21 mouse cellular contexts compared by ENCODE assay signal in the genomic region with DNA sequence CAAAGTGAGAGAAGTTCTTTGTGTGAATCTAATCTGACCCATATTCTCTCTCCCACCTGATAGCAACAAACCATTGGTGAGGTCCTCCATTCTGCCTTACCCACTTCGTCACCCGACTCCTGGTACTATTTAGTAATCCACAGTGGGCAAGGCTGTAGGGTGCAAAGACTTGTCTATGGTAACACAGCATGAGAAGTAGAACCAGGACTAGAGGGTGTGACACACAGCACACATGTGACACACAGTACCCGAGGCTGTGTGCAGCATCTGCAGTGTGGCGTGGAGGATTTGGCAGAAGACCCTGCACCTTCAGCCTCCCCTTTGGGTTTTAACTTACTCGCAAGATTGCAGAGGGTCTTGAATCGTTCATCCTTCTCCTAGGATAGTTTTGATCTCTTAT.
"Had no signal": no experiment of that assay in that cellular context is flagged by ENCODE, and none has a peak within 500 bp of the region (broad histone marks: within the 10 kb centered on the region; RNA-seq: fewer than 3 reads in every experiment).

No protein-coding gene starts in this region.

- H3K4me2 ChIP-seq: heart, embryonic 12.5 days; hindbrain, embryonic 13.5 days; hindbrain, embryonic 15.5 days; limb, embryonic 13.5 days; limb, embryonic 15.5 days; liver, embryonic 12.5 days had no signal

- H3K9me3 ChIP-seq: heart, embryonic 10.5 days; heart, embryonic 12.5 days; hindbrain, embryonic 13.5 days; hindbrain, embryonic 15.5 days; limb, embryonic 15.5 days; liver, embryonic 12.5 days had no signal

- H3K4me1 ChIP-seq: heart, embryonic 10.5 days; heart, embryonic 12.5 days; hindbrain, embryonic 13.5 days; hindbrain, embryonic 15.5 days; liver, embryonic 12.5 days had no signal

- H3K27me3 ChIP-seq: heart, embryonic 12.5 days; hindbrain, embryonic 13.5 days; hindbrain, embryonic 15.5 days; limb, embryonic 13.5 days; limb, embryonic 15.5 days; liver, embryonic 12.5 days had no signal

- H3K4me3 ChIP-seq: heart, embryonic 10.5 days; heart, embryonic 12.5 days; hindbrain, embryonic 13.5 days; hindbrain, embryonic 15.5 days; limb, embryonic 13.5 days; limb, embryonic 15.5 days; liver, embryonic 12.5 days had no signal

- H3K9ac ChIP-seq: heart, embryonic 12.5 days; hindbrain, embryonic 13.5 days; hindbrain, embryonic 15.5 days; limb, embryonic 13.5 days; limb, embryonic 15.5 days; liver, embryonic 12.5 days; liver, embryonic 14.5 days had no signal

- ATAC-seq: hindbrain, postnatal 0 days; liver, embryonic 12.5 days had no signal

- H3K36me3 ChIP-seq: heart, embryonic 10.5 days; heart, embryonic 12.5 days; hindbrain, embryonic 13.5 days; hindbrain, embryonic 15.5 days; limb, embryonic 13.5 days; limb, embryonic 15.5 days; liver, embryonic 12.5 days had no signal

- DNase-seq: gastrocnemius, postnatal 14 days; gastrocnemius, postnatal 36 days; heart, adult 18-20 months; heart, postnatal 10 days; kidney, adult 18-20 months; kidney, adult 8-10 months; kidney, postnatal 14 days; kidney, postnatal 36 days; layer of hippocampus, adult 9-11 months; layer of hippocampus, postnatal 36 days; left cerebral cortex, postnatal 4 days had no signal

- H3K27ac ChIP-seq: heart, embryonic 10.5 days; hindbrain, embryonic 13.5 days; hindbrain, embryonic 15.5 days; hindbrain, postnatal 0 days; kidney, postnatal 0 days; limb, embryonic 13.5 days; limb, embryonic 15.5 days; liver, embryonic 12.5 days; liver, embryonic 14.5 days had no signal
